Mouse (Mus musculus): Measurements from ENCODE around the gene Ndufb10.

DNA sequence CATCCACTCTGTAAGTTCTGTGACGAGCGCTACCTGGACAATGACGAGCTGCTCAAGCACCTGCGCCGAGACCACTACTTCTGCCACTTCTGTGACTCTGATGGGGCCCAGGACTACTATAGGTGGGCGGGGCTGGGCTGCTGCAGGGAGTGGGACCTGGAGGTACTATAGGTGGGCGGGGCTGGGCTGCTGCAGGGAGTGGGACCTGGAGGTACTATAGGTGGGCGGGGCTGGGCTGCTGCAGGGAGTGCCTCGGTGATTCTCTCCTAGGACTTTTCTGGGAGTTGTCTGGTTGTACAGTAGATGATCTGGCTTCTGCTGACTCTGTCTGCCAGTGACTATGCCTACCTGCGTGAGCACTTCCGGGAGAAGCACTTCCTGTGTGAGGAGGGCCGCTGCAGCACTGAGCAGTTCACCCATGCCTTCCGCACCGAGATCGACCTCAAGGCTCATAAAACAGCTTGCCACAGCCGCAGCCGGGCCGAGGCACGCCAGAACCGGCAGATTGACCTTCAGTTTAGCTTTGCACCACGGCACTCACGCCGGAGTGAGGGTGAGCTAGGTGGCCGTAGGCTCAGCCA, 46.7 kb downstream of the Ndufb10 start:
- TF ChIP-seq POLR2A (IDR thresholded peaks at IDR 0.05; ENCODE audit: low read depth, low read length) = no peak
- TF ChIP-seq CTCF (IDR thresholded peaks at IDR 0.05; ENCODE audit: extremely low read depth, insufficient read length, insufficient replicate concordance, low read depth, low read length) = no peak

Measured in small intestine, adult 2 months (tissue).